30 mouse cellular contexts compared by ENCODE assay signal in the genomic region with DNA sequence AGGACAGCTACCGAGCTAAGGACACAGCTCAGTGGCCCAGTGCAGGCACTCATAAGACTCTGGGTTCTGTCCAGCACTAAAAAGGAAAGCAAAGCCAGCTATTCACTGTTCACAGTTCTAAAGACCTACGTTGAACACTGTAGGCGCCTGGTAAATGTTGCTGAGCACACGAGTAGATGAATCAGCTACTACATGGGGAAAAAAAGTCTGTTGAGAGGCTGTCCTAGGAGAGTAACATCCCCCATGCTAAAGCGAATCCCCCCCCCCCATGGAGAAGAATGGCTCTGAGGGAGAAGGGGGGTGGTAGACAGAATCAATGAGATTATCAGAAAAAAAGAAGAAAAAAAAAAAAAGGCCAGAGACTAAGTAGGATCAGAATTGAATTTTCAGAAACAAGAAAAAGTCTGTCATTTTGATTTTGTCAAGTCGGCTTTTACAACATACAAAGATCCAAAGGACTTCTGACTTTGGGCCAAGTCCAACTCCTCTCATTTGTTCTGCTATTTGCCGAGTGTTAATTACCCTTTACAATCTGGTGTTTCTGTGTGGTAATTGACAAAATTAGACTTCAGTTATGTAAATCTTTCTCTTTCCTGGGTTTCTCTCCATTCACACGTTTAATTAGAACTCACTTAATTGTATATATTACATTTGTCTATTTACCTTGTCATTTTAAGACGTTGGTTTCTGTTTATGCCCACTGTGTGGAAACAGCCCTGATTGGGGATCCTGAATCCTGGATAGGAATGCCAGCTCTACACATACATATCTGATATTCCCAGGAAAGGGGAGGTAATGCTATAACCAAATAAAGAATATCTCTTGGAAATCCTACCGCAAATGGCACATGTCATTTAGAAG. TPM values are rescaled to one million over a fixed set of nuclear protein-coding genes. Genes with fewer than 3 reads are reported as not detected.
DNase-seq lines count a peak whose midpoint lies in the region; ATAC-seq lines count a peak whose summit lies in the region.
"Had no signal": no experiment of that assay in that cellular context is flagged by ENCODE, and none has a peak within 500 bp of the region (broad histone marks: within the 10 kb centered on the region; RNA-seq: fewer than 3 reads in every experiment).

No protein-coding gene starts in this region.

- H3K36me3 ChIP-seq in forebrain, embryonic 15.5 days, result no peaks in the 10 kb centered on the region; the same call in 1 of the 2 replicates
- 0 out of 2 replicates have a peak, but pooled peaks cover 2% of the 10 kb centered on the region for H3K36me3 ChIP-seq in forebrain, embryonic 12.5 days (replicated peaks)
- no peaks in the 10 kb centered on the region for H3K36me3 ChIP-seq in forebrain, embryonic 16.5 days (ENCODE audit: control insufficient read depth, insufficient read depth)
- H3K36me3 ChIP-seq: hindbrain, embryonic 10.5 days; neural tube, embryonic 12.5 days had no signal

- 35% methylated on average over 10 of the region's 10 CpGs for WGBS in forebrain, embryonic 15.5 days
- 82% methylated on average over 10 of the region's 10 CpGs for WGBS in forebrain, embryonic 12.5 days
- 37% methylated on average over 10 of the region's 10 CpGs for WGBS in forebrain, embryonic 16.5 days

- H3K4me1 ChIP-seq in forebrain, embryonic 15.5 days, result peaks cover 6% of the 10 kb centered on the region
- no peaks in the 10 kb centered on the region for H3K4me1 ChIP-seq in forebrain, embryonic 12.5 days
- H3K4me1 ChIP-seq in forebrain, embryonic 16.5 days (replicated peaks; ENCODE audit: control insufficient read depth, insufficient read depth, low read length), result peaks cover 4% of the 10 kb centered on the region; the same call in 1 of the 2 replicates
- H3K4me1 ChIP-seq: hindbrain, embryonic 10.5 days; hindbrain, embryonic 15.5 days; liver, embryonic 12.5 days; midbrain, embryonic 12.5 days; neural tube, embryonic 12.5 days had no signal

- peak; percentile 50 to 85 for DNase-seq in layer of hippocampus, adult 18-20 months (ENCODE audit: low spot score in 2 of 2)
- DNase-seq in layer of hippocampus, postnatal 25 days (ENCODE audit: extremely low spot score in 1 of 2, low spot score in 1 of 2), result no peak
- no peak for DNase-seq in urinary bladder, adult 18-20 months (ENCODE audit: low spot score in 2 of 2)
- DNase-seq in ovary, postnatal 14 days (ENCODE audit: low spot score), result no peak
- DNase-seq: adrenal gland, postnatal 25 days; cerebellum, adult 11 months; cerebellum, adult 9-10 months; cerebellum, postnatal 36 days; gastrocnemius, postnatal 10 days; heart, postnatal 14 days; kidney, adult 8-10 months; kidney, postnatal 25 days; left cerebral cortex, postnatal 4 days; liver, postnatal 0 days; lung, postnatal 4 days; right cerebral cortex, postnatal 4 days; thymus, adult 2 months; thymus, postnatal 4 days had no signal

- H3K9ac ChIP-seq in forebrain, embryonic 15.5 days (replicated peaks), result no peak overlapping the region
- H3K9ac ChIP-seq in forebrain, embryonic 12.5 days, result no peak overlapping the region
- H3K9ac ChIP-seq in forebrain, embryonic 16.5 days (replicated peaks; ENCODE audit: low read depth, low read length), result no peak overlapping the region
- H3K9ac ChIP-seq: hindbrain, embryonic 15.5 days; liver, embryonic 12.5 days; liver, postnatal 0 days; midbrain, embryonic 12.5 days; neural tube, embryonic 12.5 days had no signal

- no peaks in the 10 kb centered on the region for H3K27me3 ChIP-seq in forebrain, embryonic 15.5 days
- H3K27me3 ChIP-seq in forebrain, embryonic 12.5 days, result no peaks in the 10 kb centered on the region
- H3K27me3 ChIP-seq in forebrain, embryonic 16.5 days (replicated peaks; ENCODE audit: control insufficient read depth, insufficient read depth, low read length), result no peaks in the 10 kb centered on the region; the same call in 1 of the 2 replicates
- H3K27me3 ChIP-seq: hindbrain, embryonic 15.5 days; liver, embryonic 12.5 days; megakaryocyte, embryonic 14.5 days; midbrain, embryonic 12.5 days; neural tube, embryonic 12.5 days had no signal

- H3K4me3 ChIP-seq in forebrain, embryonic 15.5 days, result no peak overlapping the region
- H3K4me3 ChIP-seq in forebrain, embryonic 12.5 days (replicated peaks), result no peak overlapping the region
- no peak overlapping the region for H3K4me3 ChIP-seq in forebrain, embryonic 16.5 days (replicated peaks; ENCODE audit: low read length)
- H3K4me3 ChIP-seq: hindbrain, embryonic 10.5 days; hindbrain, embryonic 15.5 days; liver, embryonic 12.5 days; megakaryocyte, embryonic 14.5 days; midbrain, embryonic 12.5 days; myocyte; neural tube, embryonic 12.5 days had no signal

- no peak overlapping the region for H3K4me2 ChIP-seq in forebrain, embryonic 15.5 days (replicated peaks)
- no peak overlapping the region for H3K4me2 ChIP-seq in forebrain, embryonic 12.5 days
- no peak overlapping the region for H3K4me2 ChIP-seq in forebrain, embryonic 16.5 days (ENCODE audit: low read length)
- H3K4me2 ChIP-seq: hindbrain, embryonic 15.5 days; liver, embryonic 12.5 days; midbrain, embryonic 12.5 days; neural tube, embryonic 12.5 days had no signal

- ATAC-seq in forebrain, embryonic 15.5 days (replicated peaks), result peak; percentile 81
- ATAC-seq in forebrain, embryonic 12.5 days (ENCODE audit: low FRiP score), result no peak
- peak; percentile 88 for ATAC-seq in forebrain, embryonic 16.5 days
- ATAC-seq: liver, embryonic 12.5 days; liver, postnatal 0 days; lung, postnatal 0 days had no signal

- H3K27ac ChIP-seq in forebrain, embryonic 15.5 days (replicated peaks), result peak overlapping the region; percentile 79
- H3K27ac ChIP-seq in forebrain, embryonic 12.5 days, result no peak overlapping the region
- peak overlapping the region; percentile 70 for H3K27ac ChIP-seq in forebrain, embryonic 16.5 days (ENCODE audit: low read length)
- H3K27ac ChIP-seq: hindbrain, embryonic 10.5 days; hindbrain, embryonic 15.5 days; liver, embryonic 12.5 days; midbrain, embryonic 12.5 days; neural tube, embryonic 12.5 days; stomach, postnatal 0 days had no signal

- no peaks in the 10 kb centered on the region; the same call in 1 of the 2 replicates for H3K9me3 ChIP-seq in forebrain, embryonic 15.5 days
- peaks cover 8% of the 10 kb centered on the region for H3K9me3 ChIP-seq in forebrain, embryonic 12.5 days
- H3K9me3 ChIP-seq in forebrain, embryonic 16.5 days (ENCODE audit: control insufficient read depth, low read length), result peaks cover 7% of the 10 kb centered on the region

RNA-seq across cellular contexts. Expression of gene Fam8a1, which starts 28.5 kb away (rescaled TPM):
- polyA plus RNA-seq in forebrain, embryonic 15.5 days (2015; fragmentation: Nextera tagmentation; extraction: Ambion mirVana), result 21.2 and 24.6 TPM in 2 replicates
- polyA plus RNA-seq in forebrain, embryonic 12.5 days (2016; fragmentation: Nextera tagmentation; extraction: Ambion mirVana), result 20.2 and 21.0 TPM in 2 replicates
- 10 to 100 TPM; 84.7 to 86.4 TPM for total RNA-seq in layer of hippocampus, adult 18-20 months (2021)
- 10 to 100 TPM; 74.0 to 74.1 TPM for total RNA-seq in layer of hippocampus, postnatal 25 days (2021)
- 19.0 and 20.1 TPM in 2 replicates for polyA plus RNA-seq in forebrain, embryonic 16.5 days (2015; fragmentation: Nextera tagmentation; extraction: Ambion mirVana)

Comparison
In these comparisons a context has a peak if more than half of its experiments do, and no peak if none do; other contexts are left out.
1. DNase-seq: peak in layer of hippocampus, adult 18-20 months (2 of 2); none in layer of hippocampus, postnatal 25 days (0 of 2), urinary bladder, adult 18-20 months (0 of 2) and ovary, postnatal 14 days (single experiment).